Mouse (Mus musculus) inflammation-experienced regulatory T-cells, adult 6 months (primary cell): ENCODE measurements around the gene Pou2f2. TPM values are rescaled to one million over a fixed set of nuclear protein-coding genes. Genes with fewer than 3 reads are reported as not detected.

ENCODE experiments used
- ATAC-seq: one replicate; pipeline ENCODE4 v1.8.0; 2017
- polyA plus RNA-seq, 3 experiments: library from polyadenylated mRNA; unstranded; fragments of 100-300 nt; shearing (Covaris generic); gene quantifications; one replicate each; pipeline ENCODE4 v1.2.1; 2017

The Pou2f2 gene
- 10 to 100 TPM; 18.1 to 32.0 (median 30.0) TPM for polyA plus RNA-seq

GRCm38 (mm10) chr7:25179606-25180161, at the start of gene Pou2f2:
Gene Pou2f2 (minus strand): TSS chr7:25179726.
- ATAC-seq: peak; percentile 60

- no peak for ATAC-seq
Measured at GRCm38 (mm10) chr7:25227523-25228300, 48.2 kb upstream of the Pou2f2 start.

GRCm38 (mm10) chr7:25222275-25222967, 42.9 kb upstream of the Pou2f2 start:
- no peak for ATAC-seq

- ATAC-seq: peak; percentile 75
Measured at GRCm38 (mm10) chr7:25221102-25221883, 41.8 kb upstream of the Pou2f2 start, which contains the start of gene Zfp526. Gene Zfp526 (plus strand): TSS chr7:25221425.

GRCm38 (mm10) chr7:25220457-25221101, 41.1 kb upstream of the Pou2f2 start, which contains the start of gene Dedd2:
Gene Dedd2 (minus strand): TSS chr7:25220615.
- no peak for ATAC-seq

- peak; percentile 74 for ATAC-seq
Measured at GRCm38 (mm10) chr7:25219756-25220456, 40.4 kb upstream of the Pou2f2 start.

- peak; percentile 16 for ATAC-seq
Measured at GRCm38 (mm10) chr7:25219416-25219750, 39.9 kb upstream of the Pou2f2 start.

GRCm38 (mm10) chr7:25218705-25219415, 39.3 kb upstream of the Pou2f2 start:
- ATAC-seq: no peak

GRCm38 (mm10) chr7:25217653-25218395, 38.3 kb upstream of the Pou2f2 start:
- ATAC-seq: no peak

- ATAC-seq: no peak
Measured at GRCm38 (mm10) chr7:25214172-25214571, 34.6 kb upstream of the Pou2f2 start.

- no peak for ATAC-seq
Measured at GRCm38 (mm10) chr7:25213099-25213498, 33.6 kb upstream of the Pou2f2 start.

- ATAC-seq: no peak
Measured at GRCm38 (mm10) chr7:25210482-25210881, 31.0 kb upstream of the Pou2f2 start.

- peak; percentile 63 for ATAC-seq
Measured at GRCm38 (mm10) chr7:25209161-25209622, 29.7 kb upstream of the Pou2f2 start.

- peak; percentile 16 for ATAC-seq
Measured at GRCm38 (mm10) chr7:25206094-25206830, 26.7 kb upstream of the Pou2f2 start.

- peak; percentile 91 for ATAC-seq
Measured at GRCm38 (mm10) chr7:25205355-25206093, 26.0 kb upstream of the Pou2f2 start.

GRCm38 (mm10) chr7:25203624-25204023, 24.1 kb upstream of the Pou2f2 start:
- ATAC-seq: no peak

- no peak for ATAC-seq
Measured at GRCm38 (mm10) chr7:25197384-25198018, 18.0 kb upstream of the Pou2f2 start.

GRCm38 (mm10) chr7:25196107-25196506, 16.6 kb upstream of the Pou2f2 start:
- ATAC-seq: no peak
